Mouse (Mus musculus): Measurements from ENCODE around the gene Tdo2. TPM values are rescaled to one million over a fixed set of nuclear protein-coding genes. Genes with fewer than 3 reads are reported as not detected.

The Tdo2 gene
- total RNA-seq, 2 experiments from 2014 or later: not detected

Other genes starting within 250 kb of the Tdo2 start
- gene Ctso, start 43.6 kb downstream of the Tdo2 start, total RNA-seq (2014; fragmentation: Nextera tagmentation): 9.1 and 11.2 TPM in 2 replicates
- 2.8 and 7.4 TPM in 2 replicates for gene Ctso, start 43.6 kb downstream of the Tdo2 start, total RNA-seq (2017)
- gene Asic5, start 6.1 kb upstream of the Tdo2 start, total RNA-seq (2014; fragmentation: Nextera tagmentation): not detected in 2 replicates
- not detected in 2 replicates for gene Asic5, start 6.1 kb upstream of the Tdo2 start, total RNA-seq (2017)
- not detected in 2 replicates for gene Gucy1b1, start 98.5 kb upstream of the Tdo2 start, total RNA-seq (2014; fragmentation: Nextera tagmentation)
- gene Gucy1b1, start 98.5 kb upstream of the Tdo2 start, total RNA-seq (2017): 0.04 and 2.1 TPM in 2 replicates
- gene Gucy1a1, start 169.6 kb upstream of the Tdo2 start, total RNA-seq (2014; fragmentation: Nextera tagmentation): 0.32 TPM in 1 of 2 replicates, not detected in the other
- gene Gucy1a1, start 169.6 kb upstream of the Tdo2 start, total RNA-seq (2017): 1.2 and 5.1 TPM in 2 replicates

Data from megakaryocyte-erythroid progenitor cell, adult 5-6 weeks (primary cell).